Mouse (Mus musculus): Measurements from ENCODE around the gene Nup210l.

GRCm38 (mm10) chr3:90101010-90101409 lies 2.9 kb upstream of the Nup210l start:
- TF ChIP-seq CTCF (conservative IDR thresholded peaks at IDR 0.05; ENCODE audit: insufficient read depth, insufficient read length, low read depth, low read length) (no peak), POLR2A (IDR thresholded peaks at IDR 0.05; ENCODE audit: low read depth, low read length) (no peak)

All from kidney, adult 2 months (tissue).